Mouse (Mus musculus) T-helper 1 cell (primary cell): Measurements from ENCODE around the gene Cst13.

Experiments used
- in situ Hi-C: fragments of 300-600 bp; cut with MboI, MseI; formaldehyde crosslinking; loops from one replicate; pipeline ENCODE4 v1.15.1; 2025; ENCODE audit warnings: high pct_unique_total_duplicates

Gene Cst13

GRCm38 (mm10) chr2:148874617-148875334 is 54.9 kb downstream of the Cst13 start:
- in situ Hi-C loops, result loop anchor here (5.0 to 10.0 kb wide), 2 partner anchors 200 to 1273 kb away; partner anchors contain the start of gene Nxt1

- in situ Hi-C loops, result loop anchor here (10.0 kb wide), 1 partner anchor 201 kb away; the partner anchor contains the start of gene Nxt1
Measured at GRCm38 (mm10) chr2:148875335-148875811, 55.5 kb downstream of the Cst13 start, which contains the start of gene Cst3. TSS of gene Cst3 (minus strand) at chr2:148875692.

- in situ Hi-C loops, result loop anchor here (10.0 kb wide), 1 partner anchor 202 kb away; the partner anchor contains the start of gene Nxt1
Measured at GRCm38 (mm10) chr2:148877016-148877770, 57.3 kb downstream of the Cst13 start.

- in situ Hi-C loops, result loop anchor here (10.0 kb wide), 1 partner anchor 204 kb away; the partner anchor contains the start of gene Nxt1
Measured at GRCm38 (mm10) chr2:148878641-148879130, 58.8 kb downstream of the Cst13 start.

- in situ Hi-C loops, result loop anchor here (10.0 kb wide), 1 partner anchor 204 kb away; the partner anchor contains the start of gene Nxt1
Measured at GRCm38 (mm10) chr2:148879199-148879598, 59.3 kb downstream of the Cst13 start.
